Mouse (Mus musculus) gastrocnemius, adult 2 months (tissue): ENCODE data around the gene S100a14. TPM values are rescaled to one million over a fixed set of nuclear protein-coding genes. Genes with fewer than 3 reads are reported as not detected.

ENCODE experiments used
- DNase-seq: peaks from one replicate; pipeline ENCODE4 v3.0.0; 2022
- H3K27ac ChIP-seq: fragments of 200-600 bp; 2 replicates; pipeline ENCODE4 v1.8.1; 2022; ENCODE audit warnings: mild to moderate bottlenecking
- H3K4me3 ChIP-seq: fragments of 200-600 bp; 2 replicates; pipeline ENCODE4 v1.8.1; 2022; ENCODE audit warnings: mild to moderate bottlenecking, moderate library complexity
- CTCF ChIP-seq: fragments of 200-600 bp; IDR thresholded peaks from 2 replicates; pipeline ENCODE4 v1.8.1; 2022; ENCODE audit warnings: antibody characterized with exemption, mild to moderate bottlenecking, moderate library complexity
- intact Hi-C: fragments of 180-260 bp; cut with DNase I; formaldehyde crosslinking; loops from one replicate; pipeline ENCODE4 v1.15.1; 2025
- total RNA-seq, 2 experiments: library from RNA; stranded (reverse); gene quantifications; 2 replicates each; pipeline ENCODE4 v1.2.3; 2021

S100a14 gene
- total RNA-seq, 2 experiments from 2014 or later: 0.36 TPM; not detected in 1

DNA sequence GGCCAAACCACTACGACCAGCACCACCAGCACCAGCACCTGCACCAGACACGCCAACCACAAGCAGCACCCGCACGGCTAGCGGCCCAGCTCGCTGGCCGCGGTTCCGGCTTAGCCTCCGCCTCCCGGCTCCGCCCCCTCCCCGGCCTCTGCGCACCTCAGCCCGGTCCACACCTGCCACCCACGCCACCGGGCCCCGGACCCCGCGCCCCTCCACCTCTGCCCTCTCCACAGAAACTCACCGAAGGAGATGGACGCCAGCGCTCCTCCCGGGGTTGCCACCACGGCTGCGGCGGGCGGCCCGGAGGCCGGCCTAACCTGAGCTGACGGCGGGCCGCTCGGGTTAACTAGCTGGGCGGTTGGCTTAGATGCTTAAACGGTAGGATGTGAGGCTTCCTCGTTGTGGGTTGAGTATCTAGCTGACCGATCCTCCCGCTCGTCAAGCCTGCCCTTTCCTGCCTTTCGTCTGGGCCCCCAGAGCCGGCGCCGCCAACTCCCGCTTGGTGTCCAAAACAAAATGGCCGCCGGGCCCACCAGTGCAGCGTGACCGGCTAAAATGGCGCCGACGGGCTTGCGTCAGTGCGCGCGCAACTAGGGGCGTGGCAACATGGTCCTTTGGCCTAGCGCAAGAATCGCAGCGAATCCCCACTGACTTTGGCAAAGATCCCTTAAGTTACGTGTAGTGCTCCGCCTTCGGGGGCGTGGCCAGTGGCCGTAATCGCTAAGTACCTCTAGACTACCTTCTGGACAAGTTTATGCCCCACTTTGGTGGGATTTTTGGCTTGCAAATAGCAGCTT, 17.5 kb upstream of the S100a14 start, which contains the start of gene Chtop:
Gene Chtop (minus strand): TSS at position 549 of the 797 bp plus-strand sequence.
- TF ChIP-seq CTCF: no peak
- intact Hi-C loops: loop anchor here (2.0 kb wide), 1 partner anchor 18 kb away; the partner anchor contains the start of gene Snapin
- peak within 1 kb of the TSS; percentile 87 for H3K4me3 ChIP-seq
- DNase-seq: peak; percentile 100
- H3K27ac ChIP-seq: peak within 1 kb of the TSS; percentile 100

DNA sequence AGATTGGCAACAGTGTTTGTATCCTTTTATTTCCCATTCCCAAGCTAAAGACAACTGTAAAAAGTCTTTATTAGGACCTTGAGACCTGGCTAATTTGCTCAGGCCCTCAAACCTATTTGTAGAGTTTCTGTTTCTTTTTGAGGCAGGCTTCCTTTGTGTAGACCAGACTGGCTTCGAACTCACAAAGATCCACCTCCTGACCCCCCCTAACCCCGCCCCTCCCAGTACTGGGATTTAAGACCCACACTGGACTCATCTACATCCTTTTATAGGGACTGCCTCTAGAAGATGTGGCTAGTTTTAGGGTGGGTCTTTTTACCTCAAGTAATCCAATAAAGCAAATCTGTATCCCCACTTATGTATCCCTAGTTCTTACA, 16.9 kb upstream of the S100a14 start:
- DNase-seq: no peak
- intact Hi-C loops: loop anchor here (2.0 to 5.0 kb wide), 2 partner anchors 19 to 108 kb away; partner anchors contain the start of gene Snapin
- peak overlapping the region; percentile 87 for H3K4me3 ChIP-seq
- TF ChIP-seq CTCF: no peak
- H3K27ac ChIP-seq: peak overlapping the region; percentile 100

DNA sequence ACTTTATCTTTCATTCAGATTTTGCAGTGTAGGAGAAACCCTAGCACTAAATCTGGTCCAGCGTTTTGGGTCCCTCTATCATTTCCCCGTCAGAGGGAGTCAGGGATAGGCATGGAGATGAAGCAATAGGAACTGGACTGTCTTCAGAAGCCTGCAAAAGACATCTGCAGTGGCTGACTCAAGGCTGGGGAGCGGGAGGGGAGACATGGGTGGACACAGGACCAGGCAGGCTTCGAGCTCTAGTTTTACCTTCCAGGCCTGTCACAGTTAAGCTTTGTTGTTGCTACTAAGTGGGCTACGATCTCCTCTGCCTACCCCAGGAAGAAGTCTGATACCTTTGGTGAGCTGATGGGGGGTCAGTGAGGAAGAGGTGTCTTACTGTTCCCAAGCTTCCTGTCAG, 14.4 kb upstream of the S100a14 start:
- TF ChIP-seq CTCF: no peak
- Histone ChIP-seq H3K4me3 (peak overlapping the region; percentile 74; the same call in 1 of the 2 replicates), H3K27ac (peak overlapping the region; percentile 91)
- DNase-seq: no peak
- intact Hi-C loops: loop anchor here (5.0 kb wide), 1 partner anchor 105 kb away; no protein-coding TSS in a partner anchor

DNA sequence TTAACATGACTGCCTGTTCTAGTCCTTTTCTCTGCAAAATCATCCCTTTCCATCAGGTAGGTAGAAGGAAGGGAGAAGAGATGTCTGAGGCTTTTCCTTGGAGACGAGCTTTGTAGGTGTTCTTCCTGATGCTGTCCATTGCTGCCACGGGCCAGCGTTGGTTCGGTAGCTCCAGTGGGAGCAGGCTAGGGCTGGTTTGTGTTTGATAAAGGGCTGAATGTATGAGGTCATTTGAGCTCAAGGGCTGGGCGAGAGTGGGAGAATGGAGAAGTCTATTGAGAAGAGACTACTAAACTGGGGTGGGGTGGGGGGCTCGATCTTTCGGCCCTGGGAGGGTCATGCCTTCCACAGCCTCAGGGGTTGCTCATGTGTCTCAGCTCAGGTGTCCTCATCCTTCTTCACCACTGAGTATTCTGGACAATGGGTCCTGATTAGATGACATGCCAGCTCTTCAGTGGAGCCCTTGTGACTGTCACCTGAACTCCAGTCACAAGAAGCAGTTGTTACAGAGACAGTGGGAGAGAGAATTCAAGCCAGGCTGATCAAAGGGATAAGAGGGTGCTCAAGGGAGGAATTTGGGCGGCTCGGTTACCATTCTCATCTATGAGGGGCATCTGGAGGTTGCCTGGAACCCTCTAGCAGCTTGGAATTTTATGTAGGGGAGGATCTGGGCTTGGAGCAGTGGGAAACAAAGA, 13.6 kb upstream of the S100a14 start:
- H3K4me3 ChIP-seq: peak overlapping the region; percentile 74
- H3K27ac ChIP-seq: peak overlapping the region; percentile 91
- DNase-seq: no peak
- TF ChIP-seq CTCF: no peak
- intact Hi-C loops: loop anchor here (5.0 kb wide), 1 partner anchor 104 kb away; no protein-coding TSS in a partner anchor

DNA sequence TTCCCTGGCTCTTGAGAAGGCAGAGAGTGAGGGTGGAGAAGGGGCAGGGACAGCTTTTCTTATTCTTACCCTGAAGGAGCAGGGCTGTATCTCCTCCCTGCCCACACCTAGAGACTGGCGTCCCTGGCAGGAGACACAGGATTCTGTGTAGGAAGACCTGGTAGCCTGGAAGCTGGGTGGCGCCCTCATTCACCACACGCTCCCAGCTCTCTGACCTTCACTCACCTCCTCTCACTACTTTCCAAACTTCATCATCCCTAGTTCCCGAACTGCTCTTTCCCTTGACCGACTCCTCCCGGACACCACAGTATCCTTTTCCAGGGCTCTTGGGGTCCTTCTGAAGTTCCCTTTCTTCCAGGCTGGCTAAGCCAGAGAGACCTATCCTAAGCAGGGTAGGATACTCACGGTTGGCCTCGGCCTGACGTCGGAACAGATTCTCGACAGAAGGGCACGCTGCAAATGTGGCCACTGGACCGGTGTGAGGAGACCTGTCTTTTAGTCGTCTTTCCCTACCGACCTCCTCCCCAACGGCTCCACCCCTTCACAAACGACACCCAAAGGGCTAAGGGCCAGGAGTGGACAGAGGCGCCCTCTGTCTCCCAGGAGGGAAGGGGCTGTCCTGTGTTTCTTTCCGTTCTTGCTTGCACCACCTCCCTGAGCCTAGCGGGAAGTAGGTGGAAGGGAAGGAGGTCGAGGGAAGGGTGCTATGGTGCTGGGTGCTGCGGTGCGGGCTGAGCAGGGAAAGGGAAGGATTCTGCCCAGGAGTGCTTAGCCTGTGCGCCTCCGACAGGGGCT, 12.7 kb upstream of the S100a14 start, which contains the start of the genes S100a1 and S100a13:
Gene S100a1 (minus strand): TSS at position 597 of the 795 bp plus-strand sequence.
Gene S100a13 (plus strand): TSS at position 640 of the 795 bp plus-strand sequence.
- Histone ChIP-seq H3K4me3 (peak within 1 kb of the TSS; percentile 74), H3K27ac (peak within 1 kb of the TSS; percentile 91)
- intact Hi-C loops: loop anchor here (5.0 kb wide), 1 partner anchor 103 kb away; no protein-coding TSS in a partner anchor
- DNase-seq: peak; percentile 87
- TF ChIP-seq CTCF: peak; percentile 47

DNA sequence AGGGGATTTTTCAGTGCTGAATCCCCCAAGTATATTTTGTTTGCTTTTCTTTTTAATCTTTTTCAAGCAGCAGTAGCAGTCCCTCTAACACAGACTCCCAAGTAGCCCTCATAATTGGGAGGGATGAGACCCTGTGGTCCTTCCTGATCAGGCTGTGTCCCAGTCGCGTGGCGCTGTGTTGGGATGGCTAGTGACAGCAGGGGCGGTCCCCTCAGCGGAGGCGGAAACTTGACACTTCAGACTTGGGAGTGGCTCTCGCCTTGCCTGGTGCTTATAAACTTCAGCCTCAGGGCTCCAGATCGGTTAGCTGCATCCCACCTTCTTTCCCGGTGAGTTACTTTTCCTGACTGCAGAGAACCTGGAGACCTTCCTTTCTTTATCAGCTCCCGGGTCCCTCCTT, 12.0 kb upstream of the S100a14 start:
- intact Hi-C loops: loop anchor here (5.0 kb wide), 1 partner anchor 103 kb away; no protein-coding TSS in a partner anchor
- peak; percentile 88 for DNase-seq
- H3K4me3 ChIP-seq: peak overlapping the region; percentile 74
- H3K27ac ChIP-seq: peak overlapping the region; percentile 91
- no peak for TF ChIP-seq CTCF

DNA sequence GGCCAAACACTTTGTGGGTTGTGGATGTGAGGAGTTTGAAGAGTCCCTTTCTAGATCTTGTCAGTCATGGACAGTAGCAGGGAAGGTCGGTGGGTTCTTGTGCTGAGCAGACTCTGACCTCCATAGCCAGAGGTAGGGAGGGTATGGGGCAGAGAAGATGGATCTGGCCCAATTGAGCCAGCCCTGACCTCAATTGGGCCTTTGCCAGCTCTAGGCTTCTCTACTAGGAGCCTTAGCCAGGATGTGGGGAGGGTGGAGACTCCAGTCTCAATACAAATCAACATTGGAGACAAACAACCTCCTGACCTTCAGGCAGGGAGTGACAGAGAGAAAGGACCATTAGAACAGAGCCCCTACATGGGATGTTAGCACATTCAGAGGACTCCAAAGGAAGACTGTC, 11.4 kb upstream of the S100a14 start:
- intact Hi-C loops: no loop called here
- no peak for TF ChIP-seq CTCF
- peak overlapping the region; percentile 74 for H3K4me3 ChIP-seq
- DNase-seq: peak; percentile 72
- H3K27ac ChIP-seq: peak overlapping the region; percentile 91

DNA sequence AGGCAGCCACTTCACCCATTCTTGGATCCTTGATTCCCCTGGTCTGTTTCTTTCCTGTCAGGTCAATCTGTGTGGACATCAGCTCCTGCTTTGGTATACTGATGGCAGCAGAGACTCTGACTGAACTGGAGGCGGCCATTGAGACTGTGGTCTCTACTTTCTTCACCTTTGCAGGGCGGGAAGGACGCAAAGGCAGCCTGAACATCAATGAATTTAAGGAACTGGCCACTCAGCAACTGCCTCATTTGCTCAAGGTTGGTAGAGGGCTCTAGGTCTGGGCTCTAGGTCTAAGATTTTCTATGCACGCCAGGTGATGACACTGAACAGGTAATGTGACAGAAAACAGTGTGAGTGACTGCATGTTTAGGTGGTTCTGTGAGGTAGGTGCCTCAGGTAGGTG, 10.9 kb upstream of the S100a14 start:
- no peak for DNase-seq
- Histone ChIP-seq H3K27ac (peak overlapping the region; percentile 91), H3K4me3 (peak overlapping the region; percentile 74)
- intact Hi-C loops: no loop called here
- TF ChIP-seq CTCF: no peak

DNA sequence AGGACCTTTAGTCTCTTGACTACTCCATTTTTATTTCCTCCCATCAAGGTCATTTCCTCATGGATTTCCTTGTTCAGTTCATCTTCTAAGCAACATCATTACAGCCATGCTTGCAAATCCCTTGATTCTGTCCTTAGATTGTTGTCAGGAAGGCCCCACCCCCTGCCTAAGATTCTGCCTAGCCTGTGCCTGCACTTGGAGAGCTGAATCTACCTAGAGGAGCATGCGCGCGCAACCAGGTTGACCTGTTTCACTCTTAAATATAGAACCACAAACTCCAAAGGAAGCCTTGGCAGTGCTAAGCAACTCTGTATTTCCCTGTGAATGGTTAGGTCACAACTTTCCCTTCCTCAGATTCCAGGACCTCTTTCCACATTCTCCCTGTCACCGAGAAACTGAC, 8.9 kb upstream of the S100a14 start:
- H3K27ac ChIP-seq: no peak overlapping the region; the same call in 1 of the 2 replicates
- intact Hi-C loops: no loop called here
- no peak for DNase-seq
- TF ChIP-seq CTCF: no peak
- H3K4me3 ChIP-seq: no peak overlapping the region

DNA sequence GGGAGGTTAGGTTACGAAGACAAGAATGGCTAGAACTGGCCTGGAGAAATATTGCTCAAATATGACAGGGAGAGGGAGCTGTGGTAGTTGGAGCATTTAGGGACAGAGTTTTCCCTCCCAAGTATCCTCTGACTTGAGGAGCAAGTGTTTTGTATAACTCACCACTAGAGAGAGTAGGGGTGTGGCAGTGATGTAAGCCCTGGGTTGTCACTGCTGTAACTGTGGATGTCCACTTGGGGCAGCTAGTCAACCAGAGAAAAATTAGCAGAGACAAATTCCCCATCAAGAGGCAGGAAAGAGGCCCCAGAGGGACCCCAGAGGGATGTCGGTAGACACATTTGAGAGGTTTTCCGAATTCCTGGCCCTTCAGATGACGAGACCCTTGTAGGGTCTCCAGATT, 1.2 kb upstream of the S100a14 start:
- H3K27ac ChIP-seq: peak overlapping the region; percentile 66
- peak; percentile 84 for TF ChIP-seq CTCF
- intact Hi-C loops: loop anchor here (5.0 to 10.0 kb wide), 2 partner anchors 59 to 92 kb away; no protein-coding TSS in a partner anchor
- peak; percentile 60 for DNase-seq
- H3K4me3 ChIP-seq: no peak overlapping the region

DNA sequence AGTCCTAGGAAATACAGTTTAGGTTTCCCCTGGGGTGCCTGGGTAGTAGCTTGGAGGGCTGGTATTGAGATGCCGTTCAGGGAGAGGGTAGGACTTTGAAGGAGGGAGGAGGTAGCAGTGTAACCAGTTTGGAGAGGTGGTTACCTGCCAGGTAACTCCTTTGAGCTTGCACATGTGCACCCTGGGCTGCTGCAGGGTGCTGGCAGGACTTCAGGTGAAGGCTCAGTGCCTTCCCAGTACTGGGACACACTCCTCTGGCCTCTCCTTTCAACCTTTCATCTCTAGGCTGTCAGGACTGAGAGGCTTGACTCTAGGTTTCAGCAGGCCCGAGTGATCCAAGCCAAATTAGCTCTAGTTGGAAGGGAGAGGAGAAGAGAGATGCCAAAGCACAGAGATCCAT, 580 bp upstream of the S100a14 start:
- TF ChIP-seq CTCF: no peak
- Histone ChIP-seq H3K27ac (peak overlapping the region; percentile 66), H3K4me3 (no peak overlapping the region)
- intact Hi-C loops: loop anchor here (5.0 to 10.0 kb wide), 2 partner anchors 59 to 91 kb away; no protein-coding TSS in a partner anchor
- DNase-seq: no peak
